In genomic region chr11:65358908-65359307, GRCm38 (mm10) we compare ENCODE assay signal across 25 mouse cellular contexts.
DNase-seq lines count a peak whose midpoint lies in the region; ATAC-seq and TF ChIP-seq lines count a peak whose summit lies in the region.
"Had no signal": no experiment of that assay in that cellular context is flagged by ENCODE, and none has a peak within 500 bp of the region (broad histone marks: within the 10 kb centered on the region; RNA-seq: fewer than 3 reads in every experiment).

No protein-coding gene starts in this region.

- H3K27me3 ChIP-seq in forebrain, postnatal 0 days (ENCODE audit: insufficient read depth, low read length) = no peaks in the 10 kb centered on the region
- H3K27me3 ChIP-seq in forebrain, embryonic 15.5 days = no peaks in the 10 kb centered on the region
- H3K27me3 ChIP-seq in heart, embryonic 12.5 days (replicated peaks) = no peaks in the 10 kb centered on the region
- H3K27me3 ChIP-seq: CH12.LX; liver, embryonic 15.5 days; stomach, embryonic 15.5 days had no signal

- no peaks in the 10 kb centered on the region for H3K36me3 ChIP-seq in forebrain, postnatal 0 days (ENCODE audit: insufficient read depth)
- H3K36me3 ChIP-seq in forebrain, embryonic 15.5 days = no peaks in the 10 kb centered on the region
- H3K36me3 ChIP-seq in heart, embryonic 12.5 days = no peaks in the 10 kb centered on the region
- H3K36me3 ChIP-seq: limb, embryonic 12.5 days; liver, embryonic 15.5 days; stomach, embryonic 15.5 days had no signal

- no peak overlapping the region for H3K9ac ChIP-seq in forebrain, postnatal 0 days
- H3K9ac ChIP-seq in forebrain, embryonic 15.5 days (replicated peaks) = no peak overlapping the region
- no peak overlapping the region for H3K9ac ChIP-seq in heart, embryonic 12.5 days
- H3K9ac ChIP-seq: hindbrain, embryonic 14.5 days; limb, embryonic 12.5 days; liver, embryonic 15.5 days; lung, embryonic 14.5 days; stomach, embryonic 15.5 days had no signal

- H3K27ac ChIP-seq in forebrain, postnatal 0 days (ENCODE audit: low read depth, low read length) = no peak overlapping the region
- no peak overlapping the region for H3K27ac ChIP-seq in forebrain, embryonic 15.5 days (replicated peaks)
- H3K27ac ChIP-seq in heart, embryonic 12.5 days (ENCODE audit: poor library complexity, severe bottlenecking) = peak overlapping the region; percentile 22; the same call in 1 of the 2 replicates
- H3K27ac ChIP-seq: hindbrain, embryonic 14.5 days; limb, embryonic 12.5 days; liver, embryonic 15.5 days; stomach, embryonic 15.5 days had no signal

- peak; percentile 11 for DNase-seq in forebrain, postnatal 0 days
- no peak for DNase-seq in heart, postnatal 14 days
- DNase-seq in right cerebral cortex, adult 2 months (ENCODE audit: low spot score in 2 of 2) = peak; percentile 22 to 32
- DNase-seq in right cerebral cortex, adult 18-20 months = no peak
- DNase-seq in gastrocnemius, postnatal 36 days = no peak
- DNase-seq: adrenal gland, adult 2 months; cerebellum, adult 2 months; cerebellum, postnatal 14 days; gastrocnemius, postnatal 25 days; kidney, adult 9 months; kidney, postnatal 10 days; layer of hippocampus, adult 9-11 months; lung, embryonic 14.5 days; lung, postnatal 14 days; midbrain, embryonic 14.5 days had no signal

- no peak for TF ChIP-seq CTCF in forebrain, postnatal 0 days (IDR thresholded peaks at IDR 0.05; ENCODE audit: low read depth)

- no peak overlapping the region for H3K4me2 ChIP-seq in forebrain, postnatal 0 days (ENCODE audit: low read depth)
- no peak overlapping the region for H3K4me2 ChIP-seq in forebrain, embryonic 15.5 days (replicated peaks)
- peak overlapping the region; percentile 36 for H3K4me2 ChIP-seq in heart, embryonic 12.5 days
- H3K4me2 ChIP-seq: hindbrain, embryonic 14.5 days; limb, embryonic 12.5 days; liver, embryonic 15.5 days; lung, embryonic 14.5 days; stomach, embryonic 15.5 days had no signal

- no peaks in the 10 kb centered on the region for H3K4me1 ChIP-seq in forebrain, postnatal 0 days (ENCODE audit: insufficient read depth)
- H3K4me1 ChIP-seq in forebrain, embryonic 15.5 days = no peaks in the 10 kb centered on the region
- H3K4me1 ChIP-seq in heart, embryonic 12.5 days (replicated peaks) = peaks cover 35% of the 10 kb centered on the region
- H3K4me1 ChIP-seq: limb, embryonic 12.5 days; liver, embryonic 15.5 days; stomach, embryonic 15.5 days had no signal

- no peak for ATAC-seq in forebrain, postnatal 0 days
- ATAC-seq in forebrain, embryonic 15.5 days (replicated peaks) = no peak
- ATAC-seq in heart, embryonic 12.5 days (ENCODE audit: insufficient number of reproducible peaks, low FRiP score) = no peak
- ATAC-seq: activated CD4-positive, CD25-positive, alpha-beta regulatory T cell, adult 4 months; intestine, postnatal 0 days had no signal

- intact Hi-C loops in heart, postnatal 14 days (cut with DNase I) = no loop called here
- intact Hi-C loops in gastrocnemius, postnatal 36 days (cut with DNase I) = no loop called here

- WGBS in forebrain, postnatal 0 days = 50% methylated on average over 8 of the region's 8 CpGs
- 69% methylated on average over 8 of the region's 8 CpGs for WGBS in forebrain, embryonic 15.5 days
- WGBS in heart, embryonic 12.5 days = 28% methylated on average over 8 of the region's 8 CpGs

- H3K9me3 ChIP-seq in forebrain, postnatal 0 days (ENCODE audit: low read length) = no peaks in the 10 kb centered on the region
- no peaks in the 10 kb centered on the region for H3K9me3 ChIP-seq in forebrain, embryonic 15.5 days
- H3K9me3 ChIP-seq in heart, embryonic 12.5 days (replicated peaks) = no peaks in the 10 kb centered on the region
- H3K9me3 ChIP-seq: limb, embryonic 12.5 days; liver, embryonic 15.5 days; stomach, embryonic 15.5 days had no signal

- H3K4me3 ChIP-seq in forebrain, postnatal 0 days (ENCODE audit: low read depth, low read length) = no peak overlapping the region
- no peak overlapping the region for H3K4me3 ChIP-seq in forebrain, embryonic 15.5 days
- H3K4me3 ChIP-seq in heart, embryonic 12.5 days = no peak overlapping the region
- H3K4me3 ChIP-seq: erythroblast, embryonic 14.5 days; limb, embryonic 12.5 days; liver, embryonic 15.5 days; stomach, embryonic 15.5 days had no signal

Comparison
In these comparisons a context has a peak if more than half of its experiments do, and no peak if none do; other contexts are left out.
1. DNase-seq: peak in forebrain, postnatal 0 days (single experiment) and right cerebral cortex, adult 2 months (2 of 2); none in heart, postnatal 14 days (0 of 2), right cerebral cortex, adult 18-20 months (single experiment) and gastrocnemius, postnatal 36 days (0 of 2).